Mouse (Mus musculus): ENCODE measurements around the gene Nipbl. TPM values are rescaled to one million over a fixed set of nuclear protein-coding genes. Genes with fewer than 3 reads are reported as not detected.

Nipbl gene
- polyA plus RNA-seq, 1 experiment = 23.7 TPM

GRCm38 (mm10) chr15:8271952-8272351 is 172.3 kb downstream of the Nipbl start:
- Histone ChIP-seq H3K4me3 (replicated peaks; ENCODE audit: control insufficient read depth, low read depth, low read length) (no peak overlapping the region), H3K27ac (ENCODE audit: control insufficient read depth, insufficient read depth, low read depth, low read length, poor library complexity) (no peak overlapping the region), H3K4me1 (ENCODE audit: control insufficient read depth, insufficient read depth, low read length) (no peaks in the 10 kb centered on the region)
- no peak for TF ChIP-seq CTCF (IDR thresholded peaks at IDR 0.05; ENCODE audit: control insufficient read depth, insufficient read depth, low read length)
- TF ChIP-seq POLR2A (IDR thresholded peaks at IDR 0.05; ENCODE audit: borderline replicate concordance, control insufficient read depth, low read depth, low read length) = no peak
- 81% methylated on average over 8 of the region's 8 CpGs for WGBS

GRCm38 (mm10) chr15:8268231-8268630 is 176.0 kb downstream of the Nipbl start:
- H3K4me3 ChIP-seq (replicated peaks; ENCODE audit: control insufficient read depth, low read depth, low read length) = no peak overlapping the region
- H3K27ac ChIP-seq (ENCODE audit: control insufficient read depth, insufficient read depth, low read depth, low read length, poor library complexity) = no peak overlapping the region
- TF ChIP-seq CTCF (IDR thresholded peaks at IDR 0.05; ENCODE audit: control insufficient read depth, insufficient read depth, low read length) (no peak), POLR2A (IDR thresholded peaks at IDR 0.05; ENCODE audit: borderline replicate concordance, control insufficient read depth, low read depth, low read length) (no peak)
- 87% methylated on average over 8 of the region's 8 CpGs for WGBS
- no peaks in the 10 kb centered on the region for H3K4me1 ChIP-seq (ENCODE audit: control insufficient read depth, insufficient read depth, low read length)

GRCm38 (mm10) chr15:8267211-8267610 is 177.1 kb downstream of the Nipbl start:
- WGBS = 91% methylated on average over 3 of the region's 3 CpGs

GRCm38 (mm10) chr15:8265946-8266345 is 178.3 kb downstream of the Nipbl start:
- WGBS = 79% methylated on average over 3 of the region's 3 CpGs
- no peak overlapping the region for H3K4me3 ChIP-seq (replicated peaks; ENCODE audit: control insufficient read depth, low read depth, low read length)
- no peak overlapping the region for H3K27ac ChIP-seq (ENCODE audit: control insufficient read depth, insufficient read depth, low read depth, low read length, poor library complexity)
- no peaks in the 10 kb centered on the region for H3K4me1 ChIP-seq (ENCODE audit: control insufficient read depth, insufficient read depth, low read length)
- TF ChIP-seq CTCF (IDR thresholded peaks at IDR 0.05; ENCODE audit: control insufficient read depth, insufficient read depth, low read length) = no peak
- no peak for TF ChIP-seq POLR2A (IDR thresholded peaks at IDR 0.05; ENCODE audit: borderline replicate concordance, control insufficient read depth, low read depth, low read length)

More at GRCm38 (mm10) chr15:8267211-8267610, 177.1 kb downstream of the Nipbl start:
- Histone ChIP-seq H3K4me1 (ENCODE audit: control insufficient read depth, insufficient read depth, low read length) (no peaks in the 10 kb centered on the region), H3K4me3 (replicated peaks; ENCODE audit: control insufficient read depth, low read depth, low read length) (no peak overlapping the region), H3K27ac (ENCODE audit: control insufficient read depth, insufficient read depth, low read depth, low read length, poor library complexity) (no peak overlapping the region)
- TF ChIP-seq CTCF (IDR thresholded peaks at IDR 0.05; ENCODE audit: control insufficient read depth, insufficient read depth, low read length) (no peak), POLR2A (IDR thresholded peaks at IDR 0.05; ENCODE audit: borderline replicate concordance, control insufficient read depth, low read depth, low read length) (no peak)

Other genes starting within 250 kb of the Nipbl start
- not detected in 2 replicates for gene Gm2310, start 75.5 kb upstream of the Nipbl start, polyA plus RNA-seq (2011; ENCODE audit: insufficient read depth, insufficient read length, low replicate concordance, missing spikeins)

Data from bone marrow, adult 2 months (tissue).